7 mouse cellular contexts compared by ENCODE assay signal in the genomic region with DNA sequence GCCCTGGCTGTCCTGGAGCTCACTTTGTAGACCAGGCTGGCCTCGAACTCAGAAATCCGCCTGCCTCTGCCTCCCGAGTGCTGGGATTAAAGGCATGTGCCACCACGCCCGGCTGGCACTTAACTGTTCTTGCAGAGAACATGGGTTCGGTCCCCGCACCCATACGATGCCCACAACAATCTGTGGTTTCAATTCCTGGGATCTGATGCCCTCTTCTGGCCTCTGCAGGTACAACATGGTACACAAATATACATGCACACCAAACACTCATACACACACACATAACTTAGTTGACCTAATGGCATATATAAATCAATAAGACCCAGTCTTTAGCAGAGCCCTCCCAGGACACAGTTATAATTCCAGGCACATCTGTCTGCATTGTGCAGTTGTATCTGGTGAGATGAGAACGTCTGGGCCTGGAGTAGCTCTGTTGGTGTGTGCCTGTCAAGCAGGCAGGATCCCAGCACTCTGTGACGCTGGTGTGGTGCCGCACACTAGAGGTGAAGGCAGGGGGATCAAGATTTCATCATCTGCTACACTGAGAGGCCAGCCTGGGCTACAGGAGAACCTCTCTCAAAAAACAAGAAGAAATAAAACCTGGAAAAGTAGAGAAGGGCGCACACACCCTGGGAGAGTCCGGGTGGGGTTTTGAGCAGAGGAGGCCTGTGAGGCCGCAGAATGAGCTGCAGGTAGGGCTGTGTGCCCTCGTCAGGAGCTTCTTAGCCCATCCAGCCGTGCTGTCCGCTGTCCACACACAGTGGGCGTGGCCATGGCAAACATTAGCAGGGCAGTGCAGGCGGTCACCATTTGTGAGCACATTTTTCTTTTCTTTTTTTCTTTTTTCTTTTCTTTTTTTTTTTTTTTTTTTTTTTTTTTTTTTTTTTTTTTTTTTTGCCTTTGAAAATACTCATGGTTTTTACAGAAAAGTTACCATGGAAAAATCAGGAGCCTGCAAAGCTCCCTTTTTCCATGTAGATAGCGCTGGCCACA. TPM values are rescaled to one million over a fixed set of nuclear protein-coding genes. Genes with fewer than 3 reads are reported as not detected.
DNase-seq lines count a peak whose midpoint lies in the region; ATAC-seq lines count a peak whose summit lies in the region.

No protein-coding gene starts in this region.

- no peaks in the 10 kb centered on the region for H3K27me3 ChIP-seq in midbrain, embryonic 11.5 days (ENCODE audit: control insufficient read depth, insufficient read depth, low read length)
- no peaks in the 10 kb centered on the region for H3K27me3 ChIP-seq in midbrain, embryonic 13.5 days
- no peaks in the 10 kb centered on the region for H3K27me3 ChIP-seq in liver, embryonic 11.5 days (replicated peaks; ENCODE audit: control insufficient read depth, insufficient read depth, low read length)

- 86% methylated on average over 19 of the region's 20 CpGs for WGBS in midbrain, embryonic 11.5 days
- WGBS in midbrain, embryonic 13.5 days = 86% methylated on average over 20 of the region's 20 CpGs
- WGBS in liver, embryonic 11.5 days = 80% methylated on average over 20 of the region's 20 CpGs

- peak; percentile 87 for DNase-seq in midbrain, embryonic 11.5 days (ENCODE audit: low spot score, missing footprints)
- peak; percentile 69 for DNase-seq in NIH3T3 (ENCODE audit: low read depth)
- peak; percentile 68 to 74 for DNase-seq in cerebellum, postnatal 14 days
- peak; percentile 79 for DNase-seq in induced T-regulatory cell, adult 2 months (ENCODE audit: low read depth)
- no peak for DNase-seq in liver, embryonic 11.5 days (ENCODE audit: low spot score)
- DNase-seq in retina, postnatal 1 day = peak; percentile 54

- H3K4me2 ChIP-seq in midbrain, embryonic 11.5 days = no peak overlapping the region
- no peak overlapping the region for H3K4me2 ChIP-seq in midbrain, embryonic 13.5 days (replicated peaks)
- no peak overlapping the region for H3K4me2 ChIP-seq in liver, embryonic 11.5 days

- H3K9ac ChIP-seq in midbrain, embryonic 11.5 days (ENCODE audit: low read length) = no peak overlapping the region
- H3K9ac ChIP-seq in midbrain, embryonic 13.5 days (replicated peaks) = no peak overlapping the region
- H3K9ac ChIP-seq in liver, embryonic 11.5 days (ENCODE audit: low read depth, low read length) = no peak overlapping the region

- H3K4me3 ChIP-seq in midbrain, embryonic 11.5 days (ENCODE audit: low read depth, low read length) = no peak overlapping the region
- no peak overlapping the region for H3K4me3 ChIP-seq in midbrain, embryonic 13.5 days (replicated peaks)
- H3K4me3 ChIP-seq in liver, embryonic 11.5 days (ENCODE audit: low read depth, low read length) = no peak overlapping the region

- no peaks in the 10 kb centered on the region for H3K4me1 ChIP-seq in midbrain, embryonic 11.5 days (ENCODE audit: control insufficient read depth, insufficient read depth, low read length)
- H3K4me1 ChIP-seq in midbrain, embryonic 13.5 days (replicated peaks) = no peaks in the 10 kb centered on the region
- no peaks in the 10 kb centered on the region for H3K4me1 ChIP-seq in liver, embryonic 11.5 days (replicated peaks; ENCODE audit: control insufficient read depth, insufficient read depth, low read length)

- no peaks in the 10 kb centered on the region for H3K9me3 ChIP-seq in midbrain, embryonic 11.5 days (ENCODE audit: control insufficient read depth, low read length)
- H3K9me3 ChIP-seq in midbrain, embryonic 13.5 days = no peaks in the 10 kb centered on the region
- H3K9me3 ChIP-seq in liver, embryonic 11.5 days (ENCODE audit: control insufficient read depth, low read length) = no peaks in the 10 kb centered on the region

- H3K27ac ChIP-seq in midbrain, embryonic 11.5 days (ENCODE audit: low read depth, low read length) = no peak overlapping the region
- H3K27ac ChIP-seq in midbrain, embryonic 13.5 days = no peak overlapping the region
- H3K27ac ChIP-seq in liver, embryonic 11.5 days (ENCODE audit: low read depth, low read length) = no peak overlapping the region

- no peak for ATAC-seq in midbrain, embryonic 11.5 days (ENCODE audit: low FRiP score)
- ATAC-seq in midbrain, embryonic 13.5 days = no peak
- ATAC-seq in liver, embryonic 11.5 days (replicated peaks; ENCODE audit: low FRiP score) = 0 out of 2 replicates have a peak, but pooled peaks have one; percentile 31

- H3K36me3 ChIP-seq in midbrain, embryonic 11.5 days (ENCODE audit: control insufficient read depth, insufficient read depth, low read length) = peaks cover 10% of the 10 kb centered on the region
- H3K36me3 ChIP-seq in midbrain, embryonic 13.5 days = peaks cover 81% of the 10 kb centered on the region
- H3K36me3 ChIP-seq in liver, embryonic 11.5 days (ENCODE audit: control insufficient read depth, insufficient read depth, low read length) = peaks cover 39% of the 10 kb centered on the region

RNA-seq across cellular contexts. Expression of gene Tmed1, which starts 40.7 kb away (rescaled TPM):
- polyA plus RNA-seq in midbrain, embryonic 11.5 days (2014; fragmentation: Nextera tagmentation; extraction: Ambion mirVana) = 64.5 and 68.0 TPM in 2 replicates
- 57.2 and 60.3 TPM in 2 replicates for polyA plus RNA-seq in midbrain, embryonic 13.5 days (2015; fragmentation: Nextera tagmentation; extraction: Ambion mirVana)
- 68.6 and 70.2 TPM in 2 replicates for polyA plus RNA-seq in liver, embryonic 11.5 days (2014; fragmentation: Nextera tagmentation; extraction: Ambion mirVana)

RNA-seq across cellular contexts. Expression of gene Dnm2, which starts 44.6 kb away (rescaled TPM):
- polyA plus RNA-seq in midbrain, embryonic 11.5 days (2014; fragmentation: Nextera tagmentation; extraction: Ambion mirVana) = 55.0 and 60.6 TPM in 2 replicates
- 66.9 and 71.8 TPM in 2 replicates for polyA plus RNA-seq in midbrain, embryonic 13.5 days (2015; fragmentation: Nextera tagmentation; extraction: Ambion mirVana)
- polyA plus RNA-seq in liver, embryonic 11.5 days (2014; fragmentation: Nextera tagmentation; extraction: Ambion mirVana) = 72.7 and 79.5 TPM in 2 replicates

RNA-seq across cellular contexts. Expression of gene AB124611, which starts 56.6 kb away (rescaled TPM):
- 2.9 and 3.2 TPM in 2 replicates for polyA plus RNA-seq in midbrain, embryonic 11.5 days (2014; fragmentation: Nextera tagmentation; extraction: Ambion mirVana)
- 5.1 and 6.3 TPM in 2 replicates for polyA plus RNA-seq in midbrain, embryonic 13.5 days (2015; fragmentation: Nextera tagmentation; extraction: Ambion mirVana)
- 3.7 and 4.3 TPM in 2 replicates for polyA plus RNA-seq in liver, embryonic 11.5 days (2014; fragmentation: Nextera tagmentation; extraction: Ambion mirVana)

RNA-seq across cellular contexts. Expression of gene Qtrt1, which starts 57.7 kb away (rescaled TPM):
- polyA plus RNA-seq in midbrain, embryonic 11.5 days (2014; fragmentation: Nextera tagmentation; extraction: Ambion mirVana) = 46.2 and 46.8 TPM in 2 replicates
- polyA plus RNA-seq in midbrain, embryonic 13.5 days (2015; fragmentation: Nextera tagmentation; extraction: Ambion mirVana) = 52.3 and 53.0 TPM in 2 replicates
- 59.2 and 60.2 TPM in 2 replicates for polyA plus RNA-seq in liver, embryonic 11.5 days (2014; fragmentation: Nextera tagmentation; extraction: Ambion mirVana)
